Mouse (Mus musculus): ENCODE measurements around the gene Dclk2. TPM values are rescaled to one million over a fixed set of nuclear protein-coding genes. Genes with fewer than 3 reads are reported as not detected.

The Dclk2 gene
- polyA plus RNA-seq, 1 experiment from 2014 or later = 5.4 TPM

DNA sequence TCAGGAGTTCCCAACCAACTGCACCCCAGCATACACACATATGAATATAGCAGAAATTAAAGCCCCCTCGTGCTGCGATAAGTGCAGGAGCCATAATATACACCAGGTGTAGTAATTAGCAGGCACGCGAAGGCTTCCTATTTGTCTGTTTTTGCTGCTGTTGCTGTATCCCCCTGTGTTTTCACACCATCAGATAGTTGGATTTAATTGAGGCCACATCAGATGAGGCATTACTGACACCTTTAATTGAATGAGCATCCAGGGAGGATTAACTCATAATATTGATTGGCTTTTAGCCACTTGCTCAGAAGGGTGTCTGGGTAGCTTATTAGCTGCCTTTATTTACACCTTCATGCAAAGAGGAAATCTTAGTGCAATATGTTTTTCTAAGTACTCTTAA, 180.9 kb downstream of the Dclk2 start:
- no peak overlapping the region for H3K4me2 ChIP-seq (replicated peaks)
- H3K27ac ChIP-seq = no peak overlapping the region
- H3K36me3 ChIP-seq = peaks cover 9% of the 10 kb centered on the region
- H3K9ac ChIP-seq = no peak overlapping the region
- H3K27me3 ChIP-seq = no peaks in the 10 kb centered on the region
- H3K4me3 ChIP-seq = no peak overlapping the region
- 34% methylated on average over 4 of the region's 4 CpGs for WGBS
- H3K9me3 ChIP-seq = no peaks in the 10 kb centered on the region
- peaks cover 2% of the 10 kb centered on the region; the same call in 1 of the 2 replicates for H3K4me1 ChIP-seq
- ATAC-seq (ENCODE audit: low FRiP score, low read depth) = no peak

DNA sequence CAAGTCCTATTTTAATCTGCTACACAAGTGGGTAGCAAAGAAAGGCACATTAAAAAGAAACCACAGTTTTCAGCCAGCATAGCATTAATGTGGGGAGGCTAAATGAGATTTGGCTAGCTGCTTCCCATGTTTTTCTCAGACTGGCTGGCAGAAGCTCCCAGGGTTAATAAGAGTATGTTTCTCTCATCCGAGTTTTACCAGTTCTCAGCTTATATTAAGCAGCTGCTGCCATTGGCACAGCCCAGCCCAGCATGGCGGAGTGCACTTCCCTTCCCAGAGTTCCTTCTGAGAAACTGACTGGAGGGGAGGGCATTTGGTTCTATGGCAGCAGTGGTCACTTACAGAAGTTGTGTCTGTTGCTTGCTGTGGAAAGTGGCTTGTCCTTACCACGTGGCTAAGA, 181.8 kb downstream of the Dclk2 start:
- Histone ChIP-seq H3K4me2 (replicated peaks) (no peak overlapping the region), H3K4me1 (no peaks in the 10 kb centered on the region), H3K9me3 (no peaks in the 10 kb centered on the region), H3K36me3 (peaks cover 9% of the 10 kb centered on the region), H3K4me3 (no peak overlapping the region), H3K9ac (no peak overlapping the region), H3K27ac (no peak overlapping the region), H3K27me3 (no peaks in the 10 kb centered on the region)
- WGBS = 77% methylated on average over 3 of the region's 3 CpGs
- no peak for ATAC-seq (ENCODE audit: low FRiP score, low read depth)

Other genes with a start within 250 kb of the Dclk2 start
- gene Cd1d1, start 78.6 kb upstream of the Dclk2 start, polyA plus RNA-seq (2015; fragmentation: Nextera tagmentation; extraction: Ambion mirVana) = 41.2 and 41.9 TPM in 2 replicates

Measured in limb, embryonic 13.5 days (tissue).